Comparison of ENCODE assay signal across 10 mouse cellular contexts in genomic region chr15:25995521-25995920, GRCm38 (mm10). TPM values are rescaled to one million over a fixed set of nuclear protein-coding genes. Genes with fewer than 3 reads are reported as not detected.
DNase-seq lines count a peak whose midpoint lies in the region; TF ChIP-seq lines count a peak whose summit lies in the region.
"Had no signal": no experiment of that assay in that cellular context is flagged by ENCODE, and none has a peak within 500 bp of the region (broad histone marks: within the 10 kb centered on the region; RNA-seq: fewer than 3 reads in every experiment).

No protein-coding gene starts in this region.

- H3K27me3 ChIP-seq in E14TG2a.4 (ENCODE audit: insufficient read depth, low read length) (no peaks in the 10 kb centered on the region), myocyte (ENCODE audit: control insufficient read depth, insufficient read depth, insufficient read length) (no peaks in the 10 kb centered on the region)
- H3K27me3 ChIP-seq: midbrain, embryonic 12.5 days had no signal

- peak; percentile 20 for DNase-seq in kidney, adult 9 months
- no peak for DNase-seq in kidney, postnatal 36 days
- peak; percentile 66 for DNase-seq in embryo, embryonic 11 days
- no peak for DNase-seq in adrenal gland, postnatal 25 days
- DNase-seq in heart, postnatal 14 days: no peak
- DNase-seq in left cerebral cortex, postnatal 36 days (ENCODE audit: low spot score in 2 of 2): no peak
- DNase-seq: kidney, adult 11 months had no signal

- H3K4me2 ChIP-seq in myocyte (ENCODE audit: low read depth): peak overlapping the region; percentile 21
- H3K4me2 ChIP-seq: midbrain, embryonic 12.5 days had no signal

- TF ChIP-seq CTCF in E14TG2a.4 (conservative IDR thresholded peaks at IDR 0.05; ENCODE audit: low read length): peak; percentile 40

- 0 out of 2 replicates have a peak, but pooled peaks cover 2% of the 10 kb centered on the region for H3K4me1 ChIP-seq in E14TG2a.4 (replicated peaks; ENCODE audit: low read depth, low read length)
- H3K4me1 ChIP-seq: midbrain, embryonic 12.5 days had no signal

- H3K9me3 ChIP-seq in E14TG2a.4 (ENCODE audit: low read length): no peaks in the 10 kb centered on the region
- H3K9me3 ChIP-seq: midbrain, embryonic 12.5 days had no signal

- no peak overlapping the region for H3ac ChIP-seq in myocyte (ENCODE audit: control insufficient read depth, insufficient read length)

- TF ChIP-seq POLR2A in myocyte (IDR thresholded peaks at IDR 0.05; ENCODE audit: insufficient read length, low read depth): no peak

- H3K36me3 ChIP-seq in E14TG2a.4 (ENCODE audit: insufficient read depth, low read length) (peaks cover 82% of the 10 kb centered on the region), myocyte (ENCODE audit: control insufficient read depth, insufficient read depth) (peaks cover 78% of the 10 kb centered on the region)

- peaks cover 34% of the 10 kb centered on the region for H3K79me2 ChIP-seq in myocyte (ENCODE audit: control insufficient read depth, insufficient read depth)

- H3K4me3 ChIP-seq in E14TG2a.4 (replicated peaks; ENCODE audit: low read length) (no peak overlapping the region), myocyte (no peak overlapping the region)
- H3K4me3 ChIP-seq: midbrain, embryonic 12.5 days had no signal

- intact Hi-C loops in heart, postnatal 14 days (cut with DNase I): loop anchor here (10.0 kb wide), 1 partner anchor 1239 kb away; no protein-coding TSS in a partner anchor
- intact Hi-C loops in left cerebral cortex, postnatal 36 days (cut with DNase I): loop anchor here (5.0 to 10.0 kb wide), 3 partner anchors 312 to 619 kb away; partner anchors contain the start of gene March11

TF ChIP-seq in myocyte, 11 proteins besides CTCF, POLR2A, EP300 and RAD21:
- TF ChIP-seq REST (IDR thresholded peaks at IDR 0.05; ENCODE audit: insufficient read depth, insufficient read length) (no peak), E2F4 (IDR thresholded peaks at IDR 0.05; ENCODE audit: insufficient read depth) (no peak), TCF12 (IDR thresholded peaks at IDR 0.05; ENCODE audit: insufficient read depth, poor library complexity, severe bottlenecking) (no peak), POLR2AphosphoS2 (IDR thresholded peaks at IDR 0.05; ENCODE audit: insufficient read length, low read depth) (no peak), MYOD1 (IDR thresholded peaks at IDR 0.05; ENCODE audit: control insufficient read depth in 1 of 3, insufficient read length in 2 of 3, low read depth in 2 of 3) (no peak), SRF (IDR thresholded peaks at IDR 0.05; ENCODE audit: control insufficient read depth, insufficient read length, low read depth) (no peak), CEBPB (IDR thresholded peaks at IDR 0.05; ENCODE audit: insufficient read depth, poor library complexity, severe bottlenecking) (no peak), TCF3 (IDR thresholded peaks at IDR 0.05; ENCODE audit: insufficient read length, low read depth) (no peak), MYOG (IDR thresholded peaks at IDR 0.05; ENCODE audit: control insufficient read depth in 1 of 3, insufficient read depth in 1 of 3, insufficient read length in 2 of 3, low read depth in 2 of 3) (no peak), USF1 (IDR thresholded peaks at IDR 0.05; ENCODE audit: low read depth) (no peak), MAX (IDR thresholded peaks at IDR 0.05; ENCODE audit: low read depth) (no peak)

RNA-seq across cellular contexts. Expression of gene Zfp622, which starts 11.4 kb away (rescaled TPM):
- polyA plus RNA-seq in myocyte (2012; fragmentation: generic; extraction: Trizol): 102 TPM
- 36.5 and 42.5 TPM in 2 replicates for total RNA-seq in adrenal gland, postnatal 25 days (2021)
- 10 to 100 TPM; 19.5 to 21.1 TPM for total RNA-seq in heart, postnatal 14 days (2021)
- total RNA-seq in left cerebral cortex, postnatal 36 days (2021): 10 to 100 TPM; 38.7 to 46.1 TPM

Comparison
In these comparisons a context has a peak if more than half of its experiments do, and no peak if none do; other contexts are left out.
1. DNase-seq: peak in kidney, adult 9 months (single experiment) and embryo, embryonic 11 days (single experiment); none in kidney, postnatal 36 days (0 of 2), adrenal gland, postnatal 25 days (single experiment), heart, postnatal 14 days (0 of 2) and left cerebral cortex, postnatal 36 days (0 of 2).